Mouse (Mus musculus): ENCODE results near the gene Siglece. TPM values are rescaled to one million over a fixed set of nuclear protein-coding genes. Genes with fewer than 3 reads are reported as not detected.
A peak's percentile ranks its signal among the peaks of the same experiment; 100 is the strongest.
"Not testable (repeated sequence)": the region's sequence is repeated elsewhere in the genome, so short reads cannot be mapped to it uniquely, and the experiment has no call there.

The Siglece gene
- 1 to 10 TPM; 2.4 to 3.6 TPM for total RNA-seq (2021)
- long read RNA-seq, experiment 1, partial matches to known transcripts, result 1 of 1 reads
- long read RNA-seq, experiment 1, other reads (novel, unspliced or antisense), result 0 of 1 reads
- long read RNA-seq, experiment 2, result 0 reads

- DNase-seq, result no peak
Observed at GRCm38 (mm10) chr7:43660002-43660401, at the start of gene Siglece. TSS of gene Siglece (minus strand) at chr7:43660161.

DNA sequence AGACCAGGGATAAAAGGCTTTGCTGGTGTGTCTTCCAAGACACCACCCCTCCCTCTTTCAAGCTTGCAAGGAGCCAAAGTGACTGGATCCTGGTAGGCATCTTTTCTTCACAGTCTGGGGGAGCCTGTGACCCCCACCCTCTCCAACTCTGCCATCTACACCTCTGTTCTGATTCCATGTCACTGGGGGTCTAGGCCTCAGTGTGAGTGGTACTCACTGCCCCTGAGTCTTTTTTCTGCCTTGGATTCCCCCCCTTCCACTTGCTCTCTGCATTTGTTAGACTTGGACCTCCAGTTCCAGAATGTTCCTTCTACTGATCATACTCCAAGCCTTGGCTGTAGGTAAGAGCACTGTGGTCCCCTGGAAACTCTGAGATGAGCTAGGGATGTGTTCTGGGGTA is 30.2 kb upstream of the Siglece start, which contains the start of gene Klk14:
Gene Klk14 (plus strand): TSS at position 301 of the 400 bp plus-strand sequence.
- DNase-seq, result no peak

DNA sequence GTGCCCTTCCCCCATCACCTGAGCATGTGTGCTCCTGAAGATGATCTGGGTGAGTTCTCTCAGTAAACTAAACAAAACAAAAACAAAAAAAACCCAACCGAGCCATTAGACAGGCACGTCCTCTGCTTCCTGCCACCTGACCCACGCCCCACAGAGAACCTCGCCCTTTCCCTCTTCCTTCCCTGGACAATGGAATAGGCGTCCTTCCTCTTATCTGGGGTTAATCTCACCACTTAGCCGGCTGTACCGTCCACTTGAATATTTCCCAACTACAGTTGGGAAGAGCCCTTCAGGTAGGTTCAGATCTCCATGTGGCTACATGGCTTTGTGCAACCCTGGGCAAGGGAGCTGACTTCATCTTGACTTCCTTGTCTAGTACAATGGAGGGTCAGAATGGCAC is 25.1 kb upstream of the Siglece start:
- no peak for DNase-seq

DNA sequence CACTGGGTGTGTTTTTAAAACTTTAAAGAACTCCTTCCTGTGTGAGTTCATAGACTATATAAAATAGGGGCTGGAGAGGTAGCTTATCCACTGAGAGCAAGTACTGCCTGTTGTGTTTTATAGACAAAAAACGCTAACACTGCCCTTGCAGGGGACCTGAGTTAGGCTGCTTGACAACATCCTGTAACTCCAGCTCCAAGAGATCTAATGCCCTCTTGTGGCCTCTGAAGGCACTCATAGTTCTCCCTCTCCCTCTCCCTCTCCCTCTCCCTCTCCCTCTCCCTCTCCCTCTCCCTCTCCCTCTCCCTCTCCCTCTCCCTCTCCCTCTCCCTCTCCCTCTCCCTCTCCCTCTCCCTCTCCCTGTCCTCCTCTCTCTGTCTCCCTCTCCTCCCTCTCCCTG is 22.6 kb upstream of the Siglece start:
- not testable (repeated sequence) for DNase-seq

GRCm38 (mm10) chr7:43680960-43681359 is 21.0 kb upstream of the Siglece start:
- DNase-seq, result peak; percentile 64 to 74

- DNase-seq, result peak; percentile 56 to 75
Observed at GRCm38 (mm10) chr7:43678517-43678916, 18.6 kb upstream of the Siglece start.

- DNase-seq, result no peak
Observed at GRCm38 (mm10) chr7:43675091-43675490, 15.1 kb upstream of the Siglece start.

DNA sequence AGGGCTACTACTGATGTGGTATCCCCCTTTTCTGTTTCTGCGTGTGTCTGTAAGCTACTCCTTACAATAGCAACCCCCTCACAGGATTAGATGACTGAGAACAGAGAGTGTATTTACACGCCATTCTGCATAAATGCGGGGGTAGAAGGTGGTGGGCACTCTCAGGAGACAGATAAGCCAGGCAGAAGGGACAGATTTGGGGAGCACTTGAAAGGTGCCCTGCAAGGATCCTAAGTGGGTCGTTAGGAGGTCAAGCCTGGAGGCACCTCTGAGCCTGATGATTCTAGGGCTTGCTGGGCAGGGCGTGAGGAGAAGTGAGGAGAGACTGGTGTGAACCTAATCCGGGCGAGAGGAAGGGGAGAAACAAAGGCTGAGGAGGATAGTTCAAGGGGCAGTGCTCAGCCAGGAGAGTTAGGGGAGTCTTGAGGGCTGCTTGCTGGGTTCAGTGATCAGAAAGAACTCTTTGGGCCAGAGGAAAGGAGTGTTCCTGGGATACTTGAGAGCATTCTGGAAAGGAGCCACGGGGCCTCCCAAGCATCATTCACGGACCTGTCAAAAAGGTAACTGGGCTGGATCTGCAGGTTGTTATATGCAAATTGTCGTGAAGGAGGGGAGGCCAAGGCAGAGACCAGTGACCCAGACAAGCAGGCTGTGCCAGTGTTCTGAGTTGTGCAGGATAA is 12.8 kb upstream of the Siglece start:
- DNase-seq, result no peak

GRCm38 (mm10) chr7:43671809-43672580 is 12.0 kb upstream of the Siglece start, which contains the start of gene Ctu1:
TSS of gene Ctu1 (plus strand) at chr7:43672016.
- peak; percentile 92 to 93 for DNase-seq

DNA sequence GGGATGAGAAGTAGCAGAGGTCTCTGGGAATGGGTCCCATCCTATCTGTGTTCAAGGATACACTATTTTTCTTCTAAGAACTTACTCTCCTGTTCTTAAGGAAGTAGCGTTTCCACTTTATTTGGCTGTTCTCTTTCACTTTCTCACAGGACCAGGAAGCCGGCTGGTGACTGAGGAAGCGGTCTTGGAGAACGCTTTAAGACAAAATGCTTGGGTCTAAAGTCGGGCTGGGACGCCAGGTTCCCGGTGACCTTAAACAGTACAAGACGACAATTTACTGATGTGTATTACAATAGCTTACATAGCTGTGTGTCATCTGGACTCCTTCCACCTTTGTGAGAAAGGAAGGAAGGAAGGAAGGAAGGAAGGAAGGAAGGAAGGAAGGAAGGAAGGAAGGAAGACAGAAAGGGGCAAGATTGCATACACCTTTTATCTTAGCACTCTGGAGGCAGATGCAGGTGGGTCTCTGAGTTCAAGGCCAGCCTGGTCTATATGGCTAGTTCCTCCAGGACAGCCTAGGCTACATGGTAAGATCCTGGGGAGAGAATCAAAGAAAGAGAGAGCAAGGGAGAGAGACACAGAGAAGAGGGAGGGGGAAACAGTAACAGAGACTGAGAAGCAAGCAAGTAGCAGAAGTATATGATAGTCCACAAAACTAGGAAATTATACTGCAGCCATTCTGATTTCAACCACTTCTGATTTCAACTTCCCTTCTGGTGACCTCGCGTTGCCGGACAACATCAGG is 11.3 kb upstream of the Siglece start:
- no peak for DNase-seq

GRCm38 (mm10) chr7:43668582-43668981 is 8.6 kb upstream of the Siglece start:
- peak; percentile 22 to 54 for DNase-seq

GRCm38 (mm10) chr7:43667221-43667620 is 7.3 kb upstream of the Siglece start:
- not testable (repeated sequence) for DNase-seq

DNA sequence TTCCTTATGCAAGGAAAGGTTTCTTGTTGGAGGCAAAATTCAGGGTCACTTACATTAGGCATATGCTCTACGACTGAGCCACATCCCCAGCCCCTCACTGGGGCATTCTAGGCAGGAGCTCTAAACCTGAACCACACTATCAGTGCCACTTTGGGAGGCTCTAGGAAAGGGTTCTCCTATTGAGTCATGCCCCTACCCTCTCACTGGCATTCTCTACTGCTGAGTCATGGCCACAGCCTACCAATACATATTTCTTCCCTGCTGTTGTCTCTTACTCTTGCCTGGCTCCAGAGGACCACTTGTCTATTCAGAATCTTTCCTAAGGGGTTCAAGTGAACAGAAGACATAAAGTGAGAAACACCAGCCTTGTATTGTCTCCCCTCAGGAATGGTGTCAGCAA is 2.8 kb upstream of the Siglece start:
- DNase-seq, result peak; percentile 59 to 65

GRCm38 (mm10) chr7:43656232-43656631 is 3.7 kb downstream of the Siglece start:
- no peak for DNase-seq

GRCm38 (mm10) chr7:43654519-43654918 is 5.4 kb downstream of the Siglece start:
- DNase-seq, result no peak

GRCm38 (mm10) chr7:43652683-43653082 is 7.3 kb downstream of the Siglece start:
- DNase-seq, result peak in 1 of 2 experiments; percentile 14

- no peak for DNase-seq
Observed at GRCm38 (mm10) chr7:43643046-43643652, 16.8 kb downstream of the Siglece start.

GRCm38 (mm10) chr7:43642587-43642986 is 17.4 kb downstream of the Siglece start:
- DNase-seq, result peak; percentile 64 to 70

DNA sequence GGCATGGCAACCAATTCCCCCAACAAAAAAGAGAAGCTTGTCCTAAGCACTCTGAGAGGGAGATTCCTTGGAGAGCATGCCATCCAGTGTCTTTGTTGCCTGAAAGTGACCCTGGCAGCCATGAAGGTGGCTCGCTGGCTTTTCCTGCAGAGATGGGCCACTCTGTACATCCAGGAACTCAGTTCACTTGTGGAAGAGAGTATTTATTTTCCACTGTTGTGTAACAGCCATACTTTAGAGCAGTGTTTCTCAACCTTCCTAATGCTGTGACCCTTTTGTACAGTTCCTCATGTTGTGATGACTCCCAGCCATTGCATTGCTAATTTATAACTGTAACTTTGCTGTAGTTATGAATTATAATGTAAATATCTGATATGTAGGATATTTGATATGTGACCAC is 22.8 kb downstream of the Siglece start:
- DNase-seq, result no peak

GRCm38 (mm10) chr7:43636194-43636593 is 23.8 kb downstream of the Siglece start:
- no peak for DNase-seq

DNA sequence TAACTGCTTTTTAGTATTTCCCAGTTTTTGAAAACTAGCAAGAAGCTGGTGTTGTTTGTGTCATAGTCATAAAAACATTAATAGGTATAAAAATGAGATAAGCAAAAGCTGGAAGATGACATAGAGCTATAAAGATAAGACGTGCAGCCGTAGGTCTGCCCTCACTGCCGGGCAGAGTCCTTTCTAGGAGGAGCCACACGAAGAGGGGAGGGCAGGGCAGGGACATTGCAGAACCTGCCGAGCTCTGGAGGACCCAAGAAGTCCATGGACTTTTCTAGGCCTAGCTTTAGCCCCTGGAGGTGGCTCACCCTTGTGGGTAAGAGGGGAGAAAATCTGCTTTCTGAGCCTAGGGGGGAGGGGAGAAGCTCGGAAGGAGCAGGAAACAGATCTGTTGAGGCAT is 25.5 kb downstream of the Siglece start, which contains the start of gene Ceacam18:
Gene Ceacam18 (plus strand): TSS at position 208 of the 400 bp plus-strand sequence.
- no peak for DNase-seq

DNA sequence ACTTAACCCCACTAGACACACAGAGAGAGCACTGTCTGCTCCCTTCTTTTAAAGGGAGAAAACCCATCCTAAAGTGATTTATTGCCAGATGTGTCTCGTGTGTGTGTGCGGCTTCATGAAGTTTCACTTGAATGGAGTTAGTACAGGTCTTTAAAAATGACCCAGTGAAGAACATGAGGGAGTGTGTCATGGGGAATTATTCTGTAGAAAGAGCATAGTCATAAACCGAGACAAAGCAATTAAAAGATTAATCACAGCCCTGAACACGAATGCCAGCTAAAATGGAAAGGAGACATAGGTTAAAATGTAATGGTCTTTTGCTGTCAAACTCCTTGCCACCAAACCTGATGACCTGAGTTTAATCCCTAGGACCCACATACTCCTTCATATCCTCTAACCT is 26.0 kb downstream of the Siglece start:
- no peak for DNase-seq

Measured in adrenal gland, postnatal 36 days (tissue).